Mouse (Mus musculus): ENCODE measurements at regions not wholly inside any gene's neighbourhood (a gene's known extent, or its start where the extent isn't known, plus 50 kb on each side); places are given as distances from the start of the nearest gene placed in this dataset.

DNA sequence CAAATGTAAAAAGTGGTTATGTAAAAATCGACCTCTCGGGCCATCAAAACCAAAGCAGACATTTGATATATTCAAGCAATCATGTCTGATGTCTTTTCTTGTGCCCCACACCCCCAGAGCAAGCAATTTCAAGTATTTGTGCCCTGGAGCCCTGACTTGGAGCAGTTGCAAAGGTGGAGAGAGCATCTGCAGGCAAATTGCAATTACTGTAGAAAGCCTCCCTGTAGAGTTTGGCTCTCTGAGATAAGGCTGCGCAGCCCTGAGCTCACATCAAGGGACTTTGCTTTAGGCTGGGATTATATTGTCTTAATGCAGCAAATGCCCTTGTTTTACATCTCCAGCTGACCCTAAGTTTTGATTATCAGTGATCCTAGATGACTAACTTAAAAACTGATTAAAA is 147.3 kb downstream of the Dyrk2 start:
- no peaks in the 10 kb centered on the region for H3K36me3 ChIP-seq (ENCODE audit: control insufficient read depth, insufficient read depth, low read length)
- no peak overlapping the region for H3K4me2 ChIP-seq (ENCODE audit: low read length)
- no peak overlapping the region for H3K27ac ChIP-seq (ENCODE audit: low read length)
- no peak overlapping the region for H3K9ac ChIP-seq (ENCODE audit: low read depth, low read length)
- 36% methylated on average over 3 of the region's 3 CpGs for WGBS
- no peaks in the 10 kb centered on the region for H3K27me3 ChIP-seq (ENCODE audit: control insufficient read depth, insufficient read depth, low read depth, low read length)
- ATAC-seq: no peak
- peaks cover 17% of the 10 kb centered on the region for H3K4me1 ChIP-seq (ENCODE audit: control insufficient read depth, insufficient read depth, low read length)
- H3K9me3 ChIP-seq (replicated peaks; ENCODE audit: control insufficient read depth, low read length, poor library complexity, severe bottlenecking): no peaks in the 10 kb centered on the region
- H3K4me3 ChIP-seq (ENCODE audit: low read depth, low read length): no peak overlapping the region

DNA sequence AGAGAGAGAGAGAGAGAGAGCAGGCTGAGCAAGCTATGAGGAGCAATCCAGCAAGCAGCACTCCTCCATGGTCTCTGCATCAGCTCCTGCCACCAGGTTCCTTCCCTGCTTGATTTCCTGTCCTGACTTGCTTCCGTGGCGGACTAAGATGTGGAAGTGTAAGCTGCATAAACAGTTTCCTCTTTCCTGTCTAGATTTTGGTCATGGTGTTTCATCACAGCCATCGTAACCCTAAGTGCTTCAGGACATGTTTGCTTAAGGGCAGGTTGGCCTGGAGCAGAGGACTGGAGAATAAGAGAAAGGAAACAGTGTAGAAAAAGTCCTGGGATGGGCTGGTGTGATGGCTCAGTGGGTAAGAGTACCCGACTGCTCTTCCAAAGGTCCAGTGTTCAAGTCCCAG is 133.9 kb downstream of the Dyrk2 start:
- Histone ChIP-seq H3K4me3 (ENCODE audit: low read depth, low read length) (no peak overlapping the region), H3K27me3 (ENCODE audit: control insufficient read depth, insufficient read depth, low read depth, low read length) (no peaks in the 10 kb centered on the region), H3K27ac (ENCODE audit: low read length) (no peak overlapping the region), H3K36me3 (ENCODE audit: control insufficient read depth, insufficient read depth, low read length) (no peaks in the 10 kb centered on the region), H3K9me3 (replicated peaks; ENCODE audit: control insufficient read depth, low read length, poor library complexity, severe bottlenecking) (no peaks in the 10 kb centered on the region), H3K9ac (ENCODE audit: low read depth, low read length) (no peak overlapping the region), H3K4me1 (ENCODE audit: control insufficient read depth, insufficient read depth, low read length) (no peaks in the 10 kb centered on the region), H3K4me2 (ENCODE audit: low read length) (no peak overlapping the region)
- ATAC-seq: no peak
- 92% methylated on average over 4 of the region's 4 CpGs for WGBS

DNA sequence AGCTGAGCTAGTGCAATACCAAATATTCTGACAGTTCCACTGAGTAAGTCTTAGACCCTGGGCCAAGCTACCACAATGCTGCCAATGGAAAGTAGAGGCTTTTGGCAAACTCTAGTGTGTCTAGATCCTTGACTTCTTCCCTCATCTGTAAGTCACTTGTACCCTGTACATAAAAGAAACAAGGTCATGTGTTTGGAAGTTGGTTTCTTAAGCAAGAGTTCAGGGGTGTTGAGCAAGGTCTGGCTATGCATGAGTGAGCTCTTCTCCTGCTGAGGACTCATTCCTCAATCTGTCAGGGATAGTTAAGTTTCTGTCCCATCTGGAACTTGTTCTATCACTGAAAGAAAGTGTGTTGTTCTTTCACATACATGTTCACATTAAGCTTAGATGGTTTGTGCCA is 132.9 kb downstream of the Dyrk2 start:
- Histone ChIP-seq H3K4me2 (ENCODE audit: low read length) (no peak overlapping the region), H3K9me3 (replicated peaks; ENCODE audit: control insufficient read depth, low read length, poor library complexity, severe bottlenecking) (no peaks in the 10 kb centered on the region), H3K27me3 (ENCODE audit: control insufficient read depth, insufficient read depth, low read depth, low read length) (no peaks in the 10 kb centered on the region), H3K4me3 (ENCODE audit: low read depth, low read length) (no peak overlapping the region), H3K4me1 (ENCODE audit: control insufficient read depth, insufficient read depth, low read length) (no peaks in the 10 kb centered on the region), H3K27ac (ENCODE audit: low read length) (no peak overlapping the region), H3K36me3 (ENCODE audit: control insufficient read depth, insufficient read depth, low read length) (no peaks in the 10 kb centered on the region), H3K9ac (ENCODE audit: low read depth, low read length) (no peak overlapping the region)
- ATAC-seq: no peak

DNA sequence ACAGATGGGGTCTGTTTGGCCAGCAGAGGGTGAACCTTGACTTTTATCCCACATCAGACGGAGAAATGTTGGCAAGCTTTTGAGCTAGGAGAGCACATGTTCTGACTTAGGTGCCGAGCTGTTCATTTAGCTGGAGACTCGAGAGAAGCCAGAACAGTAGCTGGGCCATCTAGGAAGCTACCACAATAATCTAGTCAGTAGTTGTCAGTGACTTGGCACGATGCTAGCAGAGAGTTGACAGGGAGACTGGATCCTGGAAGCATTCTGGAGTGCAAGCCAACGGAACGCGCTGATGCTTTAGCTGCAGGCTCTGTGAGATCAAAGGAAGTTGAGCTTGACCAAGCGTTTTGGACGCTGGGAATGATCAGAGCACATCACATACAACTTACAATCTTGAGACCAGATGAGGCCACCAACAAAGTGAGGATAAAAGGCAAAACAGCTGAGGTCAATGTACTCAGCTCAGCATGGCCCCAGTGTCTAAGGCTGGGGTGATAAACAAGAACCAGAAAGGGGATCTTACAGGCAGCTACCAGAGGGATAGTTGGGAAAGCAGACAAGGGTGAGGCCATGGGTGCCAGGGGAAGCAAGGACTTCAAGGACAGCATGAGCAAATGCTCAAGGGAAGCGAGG is 130.0 kb downstream of the Dyrk2 start:
- Histone ChIP-seq H3K9me3 (replicated peaks; ENCODE audit: control insufficient read depth, low read length, poor library complexity, severe bottlenecking) (no peaks in the 10 kb centered on the region), H3K4me2 (ENCODE audit: low read length) (no peak overlapping the region), H3K4me3 (ENCODE audit: low read depth, low read length) (no peak overlapping the region), H3K27ac (ENCODE audit: low read length) (no peak overlapping the region), H3K36me3 (ENCODE audit: control insufficient read depth, insufficient read depth, low read length) (no peaks in the 10 kb centered on the region), H3K9ac (ENCODE audit: low read depth, low read length) (no peak overlapping the region), H3K27me3 (ENCODE audit: control insufficient read depth, insufficient read depth, low read depth, low read length) (no peaks in the 10 kb centered on the region), H3K4me1 (ENCODE audit: control insufficient read depth, insufficient read depth, low read length) (no peaks in the 10 kb centered on the region)
- ATAC-seq: no peak
- WGBS: 83% methylated on average over 10 of the region's 10 CpGs

DNA sequence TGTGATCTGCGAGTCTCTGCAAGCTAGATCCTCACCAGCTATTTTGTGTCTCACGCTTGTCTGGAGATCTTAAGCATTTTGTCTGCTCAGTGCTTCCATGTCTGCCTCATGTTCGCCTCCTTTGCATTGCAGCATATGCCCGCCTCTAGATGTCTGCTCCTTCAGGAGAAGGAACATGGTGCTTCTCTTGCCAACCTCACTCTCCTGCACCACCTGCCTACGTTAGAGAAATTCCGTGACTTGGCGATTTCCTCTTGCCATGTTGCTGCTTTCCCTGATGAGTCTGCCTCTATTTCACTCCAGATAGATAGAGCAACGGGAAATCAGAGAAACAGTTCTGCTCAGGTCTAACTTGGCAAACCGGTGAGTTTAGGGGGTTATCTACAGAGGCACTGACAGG is 126.2 kb downstream of the Dyrk2 start:
- no peaks in the 10 kb centered on the region for H3K36me3 ChIP-seq (ENCODE audit: control insufficient read depth, insufficient read depth, low read length)
- peaks cover 8% of the 10 kb centered on the region for H3K4me1 ChIP-seq (ENCODE audit: control insufficient read depth, insufficient read depth, low read length)
- no peak overlapping the region for H3K4me3 ChIP-seq (ENCODE audit: low read depth, low read length)
- no peaks in the 10 kb centered on the region for H3K27me3 ChIP-seq (ENCODE audit: control insufficient read depth, insufficient read depth, low read depth, low read length)
- H3K9ac ChIP-seq (ENCODE audit: low read depth, low read length): no peak overlapping the region
- H3K4me2 ChIP-seq (ENCODE audit: low read length): no peak overlapping the region
- ATAC-seq: no peak
- 97% methylated on average over 9 of the region's 9 CpGs for WGBS
- H3K9me3 ChIP-seq (replicated peaks; ENCODE audit: control insufficient read depth, low read length, poor library complexity, severe bottlenecking): no peaks in the 10 kb centered on the region
- H3K27ac ChIP-seq (ENCODE audit: low read length): no peak overlapping the region

DNA sequence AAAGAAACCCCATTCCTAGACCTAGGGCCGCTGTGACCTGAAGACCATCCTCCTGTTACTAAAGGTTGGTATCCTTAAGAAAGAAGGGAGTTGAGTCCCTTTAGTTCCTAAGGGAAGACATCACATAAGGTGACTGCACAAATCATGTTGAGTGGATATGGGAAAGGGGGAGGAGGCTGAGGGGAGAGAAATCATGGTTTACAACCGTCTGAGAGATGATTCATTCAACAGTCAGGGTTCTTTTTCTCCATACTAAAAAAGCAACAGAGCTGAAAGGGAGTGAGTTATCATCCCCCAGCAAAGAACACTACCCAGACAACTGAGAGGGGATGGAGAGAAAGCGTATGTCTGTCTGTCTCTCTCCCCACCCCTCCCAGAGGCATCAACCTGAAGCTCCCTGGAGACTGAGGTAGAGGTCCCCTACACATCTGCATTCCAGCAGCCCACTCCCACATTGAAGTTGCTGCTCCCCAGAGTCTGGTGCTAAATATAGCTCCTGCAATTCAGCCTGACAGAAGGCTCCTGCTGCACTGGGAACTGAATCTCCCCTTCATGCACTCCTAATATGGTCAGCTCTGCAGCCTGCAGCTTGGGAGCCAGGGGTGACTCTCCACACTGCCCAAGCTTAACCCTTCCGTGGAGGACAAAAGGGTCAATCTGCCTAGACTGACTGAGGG is 123.2 kb downstream of the Dyrk2 start:
- Histone ChIP-seq H3K4me1 (ENCODE audit: control insufficient read depth, insufficient read depth, low read length) (peaks cover 8% of the 10 kb centered on the region), H3K27me3 (ENCODE audit: control insufficient read depth, insufficient read depth, low read depth, low read length) (no peaks in the 10 kb centered on the region), H3K9me3 (replicated peaks; ENCODE audit: control insufficient read depth, low read length, poor library complexity, severe bottlenecking) (no peaks in the 10 kb centered on the region), H3K4me3 (ENCODE audit: low read depth, low read length) (no peak overlapping the region), H3K9ac (ENCODE audit: low read depth, low read length) (no peak overlapping the region), H3K4me2 (ENCODE audit: low read length) (no peak overlapping the region), H3K36me3 (ENCODE audit: control insufficient read depth, insufficient read depth, low read length) (no peaks in the 10 kb centered on the region), H3K27ac (ENCODE audit: low read length) (peak overlapping the region; percentile 51; the same call in 1 of the 2 replicates)
- ATAC-seq: no peak
- 51% methylated on average over 4 of the region's 4 CpGs for WGBS

DNA sequence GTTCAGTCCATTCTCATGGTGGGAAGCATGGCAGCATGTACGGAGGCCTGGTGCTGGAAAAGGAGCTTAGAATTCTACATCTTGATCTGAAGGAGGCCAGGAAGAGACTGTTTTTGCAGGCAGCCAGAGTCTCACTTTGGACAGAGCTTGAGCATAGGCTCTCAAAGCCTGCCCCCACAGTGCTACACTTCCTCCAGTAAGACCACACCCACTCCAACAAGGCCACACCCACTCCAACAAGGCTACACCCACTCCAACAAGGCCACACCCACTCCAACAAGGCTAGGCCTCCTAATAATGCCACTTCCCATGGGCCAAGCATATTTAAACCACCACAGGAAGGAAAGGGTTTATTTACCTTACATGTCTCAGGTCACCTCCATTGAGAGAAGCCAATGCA is 121.0 kb downstream of the Dyrk2 start:
- no peaks in the 10 kb centered on the region for H3K36me3 ChIP-seq (ENCODE audit: control insufficient read depth, insufficient read depth, low read length)
- H3K27ac ChIP-seq (ENCODE audit: low read length): no peak overlapping the region
- H3K27me3 ChIP-seq (ENCODE audit: control insufficient read depth, insufficient read depth, low read depth, low read length): no peaks in the 10 kb centered on the region
- no peak overlapping the region for H3K9ac ChIP-seq (ENCODE audit: low read depth, low read length)
- no peak for ATAC-seq
- H3K4me3 ChIP-seq (ENCODE audit: low read depth, low read length): no peak overlapping the region
- H3K4me2 ChIP-seq (ENCODE audit: low read length): no peak overlapping the region
- WGBS: 88% methylated on average over 1 of the region's 1 CpGs
- H3K9me3 ChIP-seq (replicated peaks; ENCODE audit: control insufficient read depth, low read length, poor library complexity, severe bottlenecking): no peaks in the 10 kb centered on the region
- H3K4me1 ChIP-seq (ENCODE audit: control insufficient read depth, insufficient read depth, low read length): peaks cover 8% of the 10 kb centered on the region

DNA sequence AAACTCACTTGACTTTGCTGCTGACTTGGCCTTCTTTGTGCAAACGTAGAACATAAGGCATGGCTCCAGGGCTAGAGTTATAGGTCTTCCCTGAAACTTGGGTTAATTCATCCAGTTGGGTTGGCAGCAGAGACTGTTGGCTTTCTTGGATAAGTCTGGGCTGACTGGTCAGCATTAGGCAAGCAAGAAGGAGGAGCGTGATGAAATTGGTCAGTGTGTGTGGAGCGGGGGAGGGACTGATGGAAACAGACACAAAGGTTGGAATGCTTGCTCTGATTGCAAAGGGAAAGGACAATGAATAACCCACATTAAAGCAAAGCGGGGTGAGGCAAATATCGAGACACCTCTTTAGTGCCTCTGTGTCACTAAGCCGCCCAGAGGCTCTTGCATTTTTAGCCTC is 120.3 kb downstream of the Dyrk2 start:
- 62% methylated on average over 6 of the region's 6 CpGs for whole genome bisulfite sequencing
- H3K4me3 ChIP-seq (ENCODE audit: low read depth, low read length): no peak overlapping the region
- H3K4me1 ChIP-seq (ENCODE audit: control insufficient read depth, insufficient read depth, low read length): peaks cover 8% of the 10 kb centered on the region
- no peaks in the 10 kb centered on the region for H3K27me3 ChIP-seq (ENCODE audit: control insufficient read depth, insufficient read depth, low read depth, low read length)
- H3K27ac ChIP-seq (ENCODE audit: low read length): no peak overlapping the region
- no peaks in the 10 kb centered on the region for H3K36me3 ChIP-seq (ENCODE audit: control insufficient read depth, insufficient read depth, low read length)
- no peak for ATAC-seq
- no peak overlapping the region for H3K4me2 ChIP-seq (ENCODE audit: low read length)
- no peak overlapping the region for H3K9ac ChIP-seq (ENCODE audit: low read depth, low read length)
- no peaks in the 10 kb centered on the region for H3K9me3 ChIP-seq (replicated peaks; ENCODE audit: control insufficient read depth, low read length, poor library complexity, severe bottlenecking)

DNA sequence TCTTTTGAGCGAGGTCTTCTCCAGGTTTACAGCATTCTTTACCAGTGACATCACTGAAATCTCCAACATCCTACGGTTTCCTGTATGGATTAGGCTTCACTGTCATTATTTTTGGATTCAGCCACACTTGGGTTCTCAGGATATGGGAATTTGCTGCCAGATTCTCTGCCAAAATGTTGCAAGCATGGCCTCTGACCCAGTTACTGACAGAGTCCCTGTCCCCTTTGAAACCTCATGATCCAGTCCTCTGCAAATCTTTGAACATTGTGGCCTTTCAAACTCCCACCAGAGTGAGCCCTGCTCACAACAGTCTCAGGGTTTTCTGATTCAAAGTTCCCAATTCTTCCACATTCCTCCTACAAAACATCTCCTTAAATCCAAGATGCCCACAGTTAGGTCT is 118.9 kb downstream of the Dyrk2 start:
- H3K4me2 ChIP-seq (ENCODE audit: low read length): no peak overlapping the region
- peaks cover 8% of the 10 kb centered on the region for H3K4me1 ChIP-seq (ENCODE audit: control insufficient read depth, insufficient read depth, low read length)
- no peaks in the 10 kb centered on the region for H3K9me3 ChIP-seq (replicated peaks; ENCODE audit: control insufficient read depth, low read length, poor library complexity, severe bottlenecking)
- H3K9ac ChIP-seq (ENCODE audit: low read depth, low read length): no peak overlapping the region
- no peak overlapping the region for H3K4me3 ChIP-seq (ENCODE audit: low read depth, low read length)
- no peaks in the 10 kb centered on the region for H3K36me3 ChIP-seq (ENCODE audit: control insufficient read depth, insufficient read depth, low read length)
- no peaks in the 10 kb centered on the region for H3K27me3 ChIP-seq (ENCODE audit: control insufficient read depth, insufficient read depth, low read depth, low read length)
- ATAC-seq: no peak
- 89% methylated on average over 2 of the region's 2 CpGs for WGBS
- no peak overlapping the region for H3K27ac ChIP-seq (ENCODE audit: low read length)
